Mouse (Mus musculus) thymus, adult 2 months (tissue): ENCODE measurements around the gene Gucy2g. TPM values are rescaled to one million over a fixed set of nuclear protein-coding genes. Genes with fewer than 3 reads are reported as not detected.

Experiments used
- DNase-seq: peaks from one replicate; pipeline ENCODE4 v3.0.0; 2021
- H3K27ac ChIP-seq: fragments of 200-500 bp; 2 replicates; pipeline ENCODE4 v1.5.1; 2012; ENCODE audit warnings: low read length, control low read depth; ENCODE audit not compliant: control insufficient read depth, insufficient read depth
- H3K27me3 ChIP-seq: fragments of 200-500 bp; 2 replicates; pipeline ENCODE4 v1.6.1; 2012; ENCODE audit warnings: mild to moderate bottlenecking, low read length, moderate library complexity, mixed read lengths; ENCODE audit not compliant: control insufficient read depth, insufficient read depth
- H3K36me3 ChIP-seq: fragments of 200-500 bp; 2 replicates; pipeline ENCODE4 v1.6.1; 2012; ENCODE audit warnings: mild to moderate bottlenecking, low read length, moderate library complexity; ENCODE audit not compliant: control insufficient read depth, insufficient read depth
- H3K4me1 ChIP-seq: fragments of 200-500 bp; replicated peaks from 2 replicates; pipeline ENCODE4 v1.6.1; 2012; ENCODE audit warnings: low read length; ENCODE audit not compliant: control insufficient read depth, insufficient read depth
- H3K4me3 ChIP-seq: fragments of 200-500 bp; 2 replicates; pipeline ENCODE4 v1.5.1; 2012; ENCODE audit warnings: mild to moderate bottlenecking, low read length, control low read depth, moderate library complexity; ENCODE audit not compliant: control insufficient read depth, insufficient read depth
- CTCF ChIP-seq: fragments of 200-500 bp; IDR thresholded peaks from 2 replicates; pipeline ENCODE4 v1.5.1; 2012; ENCODE audit warnings: mild to moderate bottlenecking, control low read depth, low read length, moderate library complexity, borderline replicate concordance; ENCODE audit not compliant: control insufficient read depth, poor library complexity, insufficient read depth; ENCODE audit errors: extremely low read depth
- POLR2A ChIP-seq: fragments of 200-500 bp; IDR thresholded peaks from 2 replicates; pipeline ENCODE4 v1.6.1; 2012; ENCODE audit warnings: mild to moderate bottlenecking, low read length, control low read depth, moderate library complexity; ENCODE audit not compliant: control insufficient read depth, poor library complexity, insufficient read depth; ENCODE audit errors: extremely low read depth
- WGBS: fragments of 180-500 bp; shearing (Covaris S2); methylation state at CpG from one replicate; pipeline ENCODE4 v1.1.7; 2018; 5-methylcytosine and 5-hydroxymethylcytosine counted together
- polyA plus RNA-seq: library from polyadenylated mRNA; depleted of rRNA; stranded (reverse); fragments of >200 nt; gene quantifications from 2 replicates; pipeline ENCODE4 v1.2.3, GENCODE M21; 2012

Gucy2g gene
- polyA plus RNA-seq, 1 experiment = 0.13 TPM

DNA sequence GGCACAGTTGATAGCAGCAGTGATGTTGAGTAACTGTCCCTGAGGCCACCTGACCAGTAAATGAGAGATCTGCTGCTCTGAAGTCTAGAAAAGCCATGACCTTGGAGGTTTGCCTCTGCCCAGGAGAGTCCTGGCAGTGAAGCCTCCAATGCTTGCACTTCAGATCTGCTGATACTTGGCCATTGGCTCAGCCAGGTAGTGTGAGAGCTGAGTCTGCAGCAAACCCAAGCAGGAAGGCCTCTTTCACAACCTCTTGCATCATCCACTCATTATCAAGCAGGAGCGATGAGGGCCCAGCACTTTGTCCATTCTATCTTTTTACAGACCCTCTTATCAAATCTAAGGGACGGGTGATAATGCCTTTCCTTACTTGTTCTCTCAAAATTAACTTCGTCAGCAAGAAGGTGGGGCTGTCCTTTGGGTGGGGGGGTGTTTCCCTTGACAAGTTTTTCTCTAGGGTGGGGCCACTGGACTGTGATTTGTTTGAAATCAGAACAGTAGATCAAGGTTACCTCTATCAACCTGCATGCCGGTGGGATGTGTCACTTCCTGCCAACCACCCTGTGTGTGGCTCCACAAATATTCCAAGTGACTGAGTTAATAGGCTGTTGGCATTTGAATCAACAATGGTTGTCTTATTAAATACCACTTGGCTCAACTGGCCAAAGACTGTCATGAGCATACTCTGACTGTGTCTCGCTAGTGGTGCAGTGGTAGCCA, 16.8 kb upstream of the Gucy2g start:
- no peaks in the 10 kb centered on the region for H3K27me3 ChIP-seq
- TF ChIP-seq CTCF (no peak), POLR2A (no peak)
- 96% methylated on average over 5 of the region's 5 CpGs for WGBS
- H3K27ac ChIP-seq = no peak overlapping the region
- no peaks in the 10 kb centered on the region for H3K4me1 ChIP-seq
- no peak for DNase-seq
- H3K36me3 ChIP-seq = no peaks in the 10 kb centered on the region
- H3K4me3 ChIP-seq = no peak overlapping the region

DNA sequence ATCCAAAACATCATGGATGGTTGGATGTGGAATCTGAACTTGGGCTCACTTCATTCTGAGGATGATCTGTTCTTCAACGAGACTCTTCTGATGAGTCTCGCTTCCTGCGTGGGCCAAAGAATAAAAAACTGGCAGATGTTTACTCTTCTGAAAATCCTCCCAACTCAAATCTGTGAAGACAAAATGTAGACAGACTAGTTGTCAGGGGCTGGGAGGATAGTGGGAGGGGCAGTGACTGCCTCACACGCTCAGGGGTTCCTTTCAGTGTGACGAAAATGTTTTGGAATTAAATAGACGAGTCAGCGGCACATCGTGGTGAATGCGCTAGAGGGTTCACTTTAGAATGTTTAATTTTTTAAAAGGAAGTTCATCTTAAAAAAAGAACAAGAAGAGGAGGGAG, 15.1 kb upstream of the Gucy2g start:
- H3K4me3 ChIP-seq = no peak overlapping the region
- no peak for DNase-seq
- TF ChIP-seq CTCF (no peak), POLR2A (no peak)
- no peak overlapping the region for H3K27ac ChIP-seq
- H3K4me1 ChIP-seq = no peaks in the 10 kb centered on the region
- WGBS = 65% methylated on average over 9 of the region's 9 CpGs
- H3K36me3 ChIP-seq = no peaks in the 10 kb centered on the region
- no peaks in the 10 kb centered on the region for H3K27me3 ChIP-seq

DNA sequence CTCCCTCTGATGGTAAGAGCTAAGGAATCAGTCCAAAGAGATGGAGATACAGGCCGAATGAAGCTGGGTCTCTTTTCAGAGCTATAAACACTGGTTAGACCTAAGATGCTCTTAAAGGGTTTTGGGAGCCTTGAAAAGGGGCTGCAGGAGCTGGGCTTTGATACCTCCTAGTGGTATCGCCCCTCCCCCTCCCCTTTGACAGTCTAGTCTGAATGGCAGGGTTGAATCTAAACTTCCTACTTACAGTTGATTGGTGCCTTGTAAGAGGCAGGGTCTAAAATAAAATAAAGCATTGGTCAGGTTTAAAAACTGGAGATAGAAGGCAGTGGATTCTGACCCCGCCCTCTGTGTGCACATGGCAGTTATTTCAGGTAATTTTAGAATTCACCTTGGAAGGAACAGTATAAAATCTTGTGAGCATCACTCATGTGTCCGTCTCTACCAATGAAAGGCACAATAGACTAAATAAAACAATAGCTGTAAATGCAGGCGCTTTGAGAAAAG, 13.5 kb upstream of the Gucy2g start:
- Histone ChIP-seq H3K27ac (no peak overlapping the region; the same call in 1 of the 2 replicates), H3K4me1 (no peaks in the 10 kb centered on the region), H3K36me3 (no peaks in the 10 kb centered on the region), H3K27me3 (no peaks in the 10 kb centered on the region), H3K4me3 (no peak overlapping the region)
- 20% methylated on average over 5 of the region's 5 CpGs for WGBS
- DNase-seq = peak; percentile 73
- TF ChIP-seq CTCF (no peak), POLR2A (no peak)

DNA sequence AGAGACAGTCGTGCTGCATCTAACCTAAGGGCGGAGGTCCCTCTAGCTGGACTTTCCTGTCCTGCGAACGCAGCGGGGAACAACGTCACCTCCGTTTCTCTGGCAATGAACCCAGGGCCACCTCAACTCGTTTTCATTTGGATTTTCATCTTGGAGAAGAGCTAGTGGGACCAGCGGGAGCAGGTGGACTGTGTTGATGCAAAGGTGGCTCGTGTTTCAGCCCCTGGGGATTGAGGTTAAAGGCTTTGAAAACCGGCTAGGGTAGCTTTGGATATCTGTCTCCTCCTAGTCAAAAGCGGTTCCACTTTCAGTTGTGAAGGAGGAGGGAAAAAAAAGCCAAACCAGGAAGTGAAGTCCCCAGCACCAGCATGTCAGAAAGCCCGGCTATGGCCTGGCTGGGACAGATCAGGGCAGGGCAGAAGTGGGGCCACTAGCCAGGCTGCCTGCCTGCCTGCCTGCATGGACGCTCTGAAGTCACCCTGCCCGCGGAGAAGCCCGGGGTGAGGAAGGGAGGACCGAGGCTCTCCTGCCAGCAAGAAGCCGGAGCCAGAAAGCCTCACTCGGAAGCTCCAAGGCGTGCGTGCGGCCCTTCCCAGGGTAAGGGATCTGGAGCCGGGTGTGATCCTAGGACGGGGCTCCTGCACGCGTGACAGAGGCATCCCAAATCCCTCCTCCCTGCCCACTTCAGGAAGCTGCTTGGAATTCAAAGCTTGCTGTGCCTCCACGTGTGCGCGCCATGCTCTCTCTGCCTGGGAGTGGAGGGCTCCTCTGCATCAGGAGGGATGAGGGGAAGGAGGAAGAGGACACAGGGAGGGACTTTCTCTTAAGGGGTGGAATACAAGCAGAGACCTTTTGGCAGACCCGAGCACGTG, 12.8 kb upstream of the Gucy2g start:
- TF ChIP-seq POLR2A = 0 out of 2 replicates have a peak, but pooled peaks have one; percentile 19
- TF ChIP-seq CTCF = no peak
- H3K36me3 ChIP-seq = no peaks in the 10 kb centered on the region
- H3K27me3 ChIP-seq = no peaks in the 10 kb centered on the region
- H3K4me3 ChIP-seq = peak overlapping the region; percentile 72
- peak overlapping the region; percentile 77; the same call in 1 of the 2 replicates for H3K27ac ChIP-seq
- WGBS = under 1% methylated on average over 32 of the region's 32 CpGs
- no peaks in the 10 kb centered on the region for H3K4me1 ChIP-seq
- DNase-seq = peak; percentile 45

DNA sequence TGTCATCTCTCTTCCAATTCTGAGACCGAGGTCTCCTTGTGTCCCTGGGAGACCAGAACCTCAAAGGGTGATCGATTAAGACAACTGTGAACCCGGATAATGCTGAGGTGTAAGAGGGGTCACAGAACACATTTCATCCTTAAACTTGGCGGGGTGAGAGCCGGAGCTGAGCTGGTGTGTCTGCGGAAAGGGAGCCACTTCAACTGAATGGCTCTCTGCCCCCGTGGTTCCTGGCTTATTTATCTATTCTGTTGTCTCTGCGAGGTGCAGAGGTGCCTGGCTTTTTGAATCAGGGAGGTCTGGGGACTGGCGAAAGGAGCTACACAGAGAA, 12.2 kb upstream of the Gucy2g start:
- under 1% methylated on average over 9 of the region's 9 CpGs for WGBS
- TF ChIP-seq CTCF (no peak), POLR2A (0 out of 2 replicates have a peak, but pooled peaks have one; percentile 19)
- DNase-seq = no peak
- Histone ChIP-seq H3K27me3 (no peaks in the 10 kb centered on the region), H3K27ac (peak overlapping the region; percentile 77; the same call in 1 of the 2 replicates), H3K36me3 (no peaks in the 10 kb centered on the region), H3K4me1 (no peaks in the 10 kb centered on the region), H3K4me3 (peak overlapping the region; percentile 72)

DNA sequence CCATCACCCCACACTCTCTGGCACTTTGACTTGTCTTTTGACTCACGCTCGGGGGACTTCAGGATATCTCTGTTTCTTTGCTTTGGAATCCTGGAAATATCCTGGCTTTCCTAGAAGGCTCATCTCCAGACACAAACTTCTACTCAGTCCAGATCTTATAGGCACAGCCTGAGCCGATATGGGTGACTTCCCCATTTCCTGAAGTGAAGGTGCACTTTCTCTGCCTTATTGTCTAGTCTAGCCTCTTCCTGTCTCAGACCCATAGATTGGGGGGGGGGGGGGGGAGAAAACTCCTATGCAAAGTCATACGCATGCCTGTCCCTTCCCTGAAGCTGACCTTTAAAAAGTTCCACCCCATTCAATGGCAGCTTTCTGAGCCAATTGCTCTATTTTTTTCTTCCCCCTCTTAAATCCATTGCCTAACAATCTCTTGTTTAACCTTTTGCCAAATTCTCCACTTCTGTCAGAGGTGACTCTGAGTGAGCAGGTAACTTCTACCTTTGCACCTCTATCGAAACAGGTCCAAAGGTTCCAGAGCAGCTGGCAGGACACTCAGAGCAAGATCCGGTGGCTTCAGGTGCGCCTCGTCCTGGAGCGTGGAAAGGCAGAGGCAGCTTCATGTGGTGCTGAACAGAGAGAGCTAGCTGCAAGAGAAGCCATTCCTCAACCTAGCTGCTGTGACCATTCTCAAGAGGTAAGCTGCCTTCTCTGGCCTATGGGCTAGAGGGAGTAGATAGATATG, 10.5 kb upstream of the Gucy2g start, which contains the start of gene Acsl5:
TSS of gene Acsl5 (plus strand) at position 556 of the 742 bp plus-strand sequence.
- no peaks in the 10 kb centered on the region for H3K27me3 ChIP-seq
- WGBS = 85% methylated on average over 9 of the region's 9 CpGs
- H3K36me3 ChIP-seq = no peaks in the 10 kb centered on the region
- H3K4me3 ChIP-seq = no peak within 1 kb of the TSS
- H3K27ac ChIP-seq = no peak within 1 kb of the TSS
- no peak for DNase-seq
- TF ChIP-seq CTCF = no peak
- TF ChIP-seq POLR2A = no peak
- H3K4me1 ChIP-seq = no peaks in the 10 kb centered on the region
